Mouse (Mus musculus): Measurements from ENCODE around the gene Kank2.

- TF ChIP-seq EP300 (IDR thresholded peaks at IDR 0.05) (no peak), CTCF (IDR thresholded peaks at IDR 0.05) (no peak)
These were observed 43.8 kb upstream of the Kank2 start for GRCm38 (mm10) chr9:21842391-21842790.
